Mouse (Mus musculus) heart, postnatal 14 days (tissue): ENCODE data around the gene Polr1c. TPM values are rescaled to one million over a fixed set of nuclear protein-coding genes. Genes with fewer than 3 reads are reported as not detected.

Experiments
- DNase-seq, 2 experiments: peaks; one replicate each; pipeline ENCODE4 v3.0.0; 2021 to 2022
- intact Hi-C: fragments of 180-260 bp; cut with DNase I; formaldehyde crosslinking; loops from one replicate; pipeline ENCODE4 v1.15.1; 2025
- microRNA-seq, 2 experiments: library from miRNA; unstranded; fragments of <30 nt; microRNA quantifications; one replicate each; pipeline ENCODE4 v1.2.0; 2021 to 2022
- total RNA-seq, 2 experiments: library from RNA; stranded (reverse); gene quantifications; 2 replicates each; pipeline ENCODE4 v1.2.3; 2021

The Polr1c gene
- total RNA-seq, 2 experiments from 2014 or later, result 19.1 to 27.3 TPM

GRCm38 (mm10) chr17:46237079-46237478 is 10.8 kb downstream of the Polr1c start:
- DNase-seq, result no peak
- intact Hi-C loops, result no loop called here

- intact Hi-C loops, result no loop called here
- DNase-seq, result no peak
These were observed 11.8 kb downstream of the Polr1c start for GRCm38 (mm10) chr17:46236067-46236466.

- intact Hi-C loops, result no loop called here
- no peak for DNase-seq
These were observed 20.3 kb downstream of the Polr1c start for GRCm38 (mm10) chr17:46227576-46227975.

- intact Hi-C loops, result no loop called here
- no peak for DNase-seq
These were observed 26.3 kb downstream of the Polr1c start for GRCm38 (mm10) chr17:46221601-46222000.

- intact Hi-C loops, result no loop called here
- DNase-seq, result no peak
These were observed 37.3 kb downstream of the Polr1c start for GRCm38 (mm10) chr17:46210550-46210949.

- no peak for DNase-seq
- intact Hi-C loops, result no loop called here
These were observed 41.2 kb downstream of the Polr1c start for GRCm38 (mm10) chr17:46206676-46207075.

GRCm38 (mm10) chr17:46203078-46203477 is 44.8 kb downstream of the Polr1c start:
- intact Hi-C loops, result no loop called here
- DNase-seq, result peak in 1 of 2 experiments; percentile 51

- peak; percentile 96 for DNase-seq
- intact Hi-C loops, result no loop called here
These were observed 45.3 kb downstream of the Polr1c start, which contains the start of the genes Polh and Xpo5 for GRCm38 (mm10) chr17:46202421-46203071. Polh (minus strand) TSS chr17:46202645. Xpo5 (plus strand) TSS chr17:46202782.

GRCm38 (mm10) chr17:46201151-46201550 is 46.7 kb downstream of the Polr1c start:
- intact Hi-C loops, result no loop called here
- no peak for DNase-seq

Small RNAs within 50 kb of the gene (microRNA-seq; reads per million reads assigned to microRNA genes)
- gene Mir693, result 0 reads per million in 2 experiments

Other genes with a start within 250 kb of the Polr1c start
- gene Vegfa, start 215.7 kb downstream of the Polr1c start, total RNA-seq, result 100 to 1,000 TPM; 275 TPM
- gene Mrps18a, start 137.1 kb downstream of the Polr1c start, total RNA-seq, result 100 to 1,000 TPM; 115 to 119 TPM
- gene Rsph9, start 103.8 kb downstream of the Polr1c start, total RNA-seq, result 1 to 10 TPM; 1.1 to 1.4 TPM
- 10 to 100 TPM; 22.2 to 27.6 TPM for gene Mad2l1bp, start 94.5 kb downstream of the Polr1c start, total RNA-seq
- gene Gtpbp2, start 87.0 kb downstream of the Polr1c start, total RNA-seq, result 10 to 100 TPM; 85.3 TPM
- gene Polh, start 45.4 kb downstream of the Polr1c start, total RNA-seq, result 10 to 100 TPM in 1 of 2 experiments, 1 to 10 TPM in 1; 9.7 to 10.6 TPM
- 10 to 100 TPM; 18.7 to 20.6 TPM for gene Xpo5, start 45.3 kb downstream of the Polr1c start, total RNA-seq
- 10 to 100 TPM; 72.4 to 77.7 TPM for gene Yipf3, start within 50 bp of the Polr1c start, total RNA-seq
- gene Lrrc73, start 5.5 kb upstream of the Polr1c start, total RNA-seq, result under 1 TPM; 0.50 to 0.85 TPM
- gene Tjap1, start 35.0 kb upstream of the Polr1c start, total RNA-seq, result 10 to 100 TPM; 40.6 to 42.9 TPM
- gene Dlk2, start 49.4 kb upstream of the Polr1c start, total RNA-seq, result under 1 TPM; 0.68 to 0.84 TPM
- 1 to 10 TPM; 4.6 to 5.4 TPM for gene Abcc10, start 80.3 kb upstream of the Polr1c start, total RNA-seq
- 10 to 100 TPM; 19.2 TPM for gene Zfp318, start 135.7 kb upstream of the Polr1c start, total RNA-seq
- gene Crip3, start 180.9 kb upstream of the Polr1c start, total RNA-seq, result 1 to 10 TPM in 1 of 2 experiments, under 1 TPM in 1; 0.79 to 2.3 TPM
- not detected for gene Slc22a7, start 190.4 kb upstream of the Polr1c start, total RNA-seq
- gene Ttbk1, start 239.6 kb upstream of the Polr1c start, total RNA-seq, result under 1 TPM; 0.29 to 0.48 TPM
- gene Dnph1, start 248.7 kb upstream of the Polr1c start, total RNA-seq, result 1 to 10 TPM; 2.1 to 2.4 TPM